Mouse (Mus musculus): Measurements from ENCODE around the gene Gpatch3. TPM values are rescaled to one million over a fixed set of nuclear protein-coding genes. Genes with fewer than 3 reads are reported as not detected.

Gene Gpatch3
- polyA plus RNA-seq, 1 experiment from 2014 or later = 11.9 TPM

GRCm38 (mm10) chr4:133595538-133595937 lies 21.0 kb downstream of the Gpatch3 start:
- Histone ChIP-seq H3K36me3 (peaks cover 14% of the 10 kb centered on the region), H3K4me2 (replicated peaks) (no peak overlapping the region), H3K4me1 (peaks cover 4% of the 10 kb centered on the region; the same call in 1 of the 2 replicates), H3K4me3 (no peak overlapping the region), H3K9me3 (no peaks in the 10 kb centered on the region), H3K27me3 (peaks cover 23% of the 10 kb centered on the region), H3K27ac (0 out of 2 replicates have a peak overlapping the region, but pooled peaks have one; percentile 6), H3K9ac (0 out of 2 replicates have a peak overlapping the region, but pooled peaks have one; percentile 7)
- ATAC-seq (ENCODE audit: insufficient number of reproducible peaks, insufficient read depth, low FRiP score, low TSS enrichment) = no peak
- WGBS = 67% methylated on average over 7 of the region's 7 CpGs

DNA sequence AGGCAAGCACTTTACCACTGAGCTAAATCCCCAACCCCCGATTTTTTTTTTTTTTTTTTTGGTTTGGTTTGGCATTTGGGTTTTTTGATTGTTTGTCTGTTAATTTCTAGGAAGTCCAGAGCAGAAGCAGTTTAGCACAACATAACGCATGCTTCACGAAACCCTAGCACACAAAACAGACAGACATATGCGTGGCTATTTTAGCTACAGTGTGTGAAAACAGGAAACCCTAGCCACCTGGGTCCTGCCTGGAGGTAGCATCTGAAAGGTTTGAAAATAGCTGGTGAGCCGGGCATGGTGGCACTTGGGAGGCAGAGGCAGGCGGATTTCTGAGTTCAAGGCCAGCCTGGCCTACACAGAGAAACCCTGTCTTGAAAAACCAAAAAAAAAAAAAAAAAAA lies 21.5 kb downstream of the Gpatch3 start:
- H3K4me3 ChIP-seq = no peak overlapping the region
- peaks cover 4% of the 10 kb centered on the region; the same call in 1 of the 2 replicates for H3K4me1 ChIP-seq
- no peak overlapping the region for H3K4me2 ChIP-seq (replicated peaks)
- no peaks in the 10 kb centered on the region for H3K9me3 ChIP-seq
- WGBS = 79% methylated on average over 6 of the region's 6 CpGs
- H3K27me3 ChIP-seq = peaks cover 28% of the 10 kb centered on the region
- peaks cover 8% of the 10 kb centered on the region for H3K36me3 ChIP-seq
- H3K9ac ChIP-seq = no peak overlapping the region
- no peak for ATAC-seq (ENCODE audit: insufficient number of reproducible peaks, insufficient read depth, low FRiP score, low TSS enrichment)
- H3K27ac ChIP-seq = no peak overlapping the region

- no peak overlapping the region for H3K4me3 ChIP-seq
- H3K27ac ChIP-seq = no peak overlapping the region
- no peak overlapping the region for H3K9ac ChIP-seq
- H3K9me3 ChIP-seq = no peaks in the 10 kb centered on the region
- no peak for ATAC-seq (ENCODE audit: insufficient number of reproducible peaks, insufficient read depth, low FRiP score, low TSS enrichment)
- WGBS = 40% methylated on average over 4 of the region's 4 CpGs
- H3K36me3 ChIP-seq = peaks cover 3% of the 10 kb centered on the region
- H3K27me3 ChIP-seq = peaks cover 53% of the 10 kb centered on the region
- no peak overlapping the region for H3K4me2 ChIP-seq (replicated peaks)
- peaks cover 4% of the 10 kb centered on the region; the same call in 1 of the 2 replicates for H3K4me1 ChIP-seq
These were observed 24.1 kb downstream of the Gpatch3 start for GRCm38 (mm10) chr4:133598616-133599015.

- Histone ChIP-seq H3K27me3 (peaks cover 53% of the 10 kb centered on the region), H3K4me3 (peak overlapping the region; percentile 44), H3K27ac (0 out of 2 replicates have a peak overlapping the region, but pooled peaks have one; percentile 31), H3K9ac (peak overlapping the region; percentile 53), H3K4me1 (peaks cover 4% of the 10 kb centered on the region; the same call in 1 of the 2 replicates), H3K9me3 (no peaks in the 10 kb centered on the region), H3K36me3 (peaks cover 8% of the 10 kb centered on the region), H3K4me2 (replicated peaks) (peak overlapping the region; percentile 73)
- no peak for ATAC-seq (ENCODE audit: insufficient number of reproducible peaks, insufficient read depth, low FRiP score, low TSS enrichment)
- 26% methylated on average over 7 of the region's 7 CpGs for WGBS
These were observed 24.6 kb downstream of the Gpatch3 start for GRCm38 (mm10) chr4:133599116-133599515.

GRCm38 (mm10) chr4:133599571-133600073 lies 25.1 kb downstream of the Gpatch3 start:
- H3K27ac ChIP-seq = peak overlapping the region; percentile 63; the same call in 1 of the 2 replicates
- H3K9me3 ChIP-seq = no peaks in the 10 kb centered on the region
- H3K36me3 ChIP-seq = peaks cover 10% of the 10 kb centered on the region
- peak overlapping the region; percentile 53 for H3K9ac ChIP-seq
- H3K4me3 ChIP-seq = peak overlapping the region; percentile 44
- H3K27me3 ChIP-seq = peaks cover 53% of the 10 kb centered on the region
- peaks cover 4% of the 10 kb centered on the region; the same call in 1 of the 2 replicates for H3K4me1 ChIP-seq
- peak; percentile 96 for ATAC-seq (ENCODE audit: insufficient number of reproducible peaks, insufficient read depth, low FRiP score, low TSS enrichment)
- WGBS = under 1% methylated on average over 50 of the region's 50 CpGs
- H3K4me2 ChIP-seq (replicated peaks) = peak overlapping the region; percentile 73

- H3K27me3 ChIP-seq = peaks cover 53% of the 10 kb centered on the region
- 15% methylated on average over 9 of the region's 9 CpGs for WGBS
- H3K9ac ChIP-seq = peak overlapping the region; percentile 53; the same call in 1 of the 2 replicates
These were observed 25.8 kb downstream of the Gpatch3 start for GRCm38 (mm10) chr4:133600306-133600705.

DNA sequence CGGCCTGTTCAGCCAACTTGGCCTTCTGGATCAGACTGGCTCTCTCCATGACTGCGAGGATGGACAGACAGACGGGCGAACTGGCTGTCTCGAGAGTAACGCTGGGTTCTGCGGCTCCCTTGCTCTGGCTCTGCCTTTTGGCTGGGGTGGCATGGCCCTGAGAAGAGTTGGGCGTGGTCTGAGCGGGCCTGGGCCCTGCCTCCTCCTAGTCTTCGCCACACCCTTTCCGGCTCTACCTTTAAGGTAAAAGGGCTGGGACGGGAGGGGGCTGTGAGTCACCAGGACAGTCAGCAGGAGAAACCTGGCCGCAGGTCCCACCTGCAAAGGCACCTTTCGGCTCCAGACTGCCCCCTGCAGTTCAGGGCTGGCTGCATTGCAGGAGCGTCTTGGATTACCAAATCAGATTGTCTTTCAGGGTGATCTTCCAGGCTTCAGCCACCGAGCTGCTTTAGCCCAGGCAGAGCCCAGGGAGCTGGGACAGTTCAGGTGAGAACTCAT lies 27.2 kb downstream of the Gpatch3 start, which contains the start of gene Sfn:
Gene Sfn (minus strand): TSS at position 448 of the 498 bp plus-strand sequence.
- 2% methylated on average over 16 of the region's 16 CpGs for WGBS
- no peaks in the 10 kb centered on the region for H3K9me3 ChIP-seq
- peaks cover 25% of the 10 kb centered on the region for H3K36me3 ChIP-seq
- no peak within 1 kb of the TSS for H3K9ac ChIP-seq
- H3K4me2 ChIP-seq (replicated peaks) = peak within 1 kb of the TSS; percentile 30
- ATAC-seq (ENCODE audit: insufficient number of reproducible peaks, insufficient read depth, low FRiP score, low TSS enrichment) = no peak
- peaks cover 4% of the 10 kb centered on the region; the same call in 1 of the 2 replicates for H3K4me1 ChIP-seq
- peak within 1 kb of the TSS; percentile 27 for H3K4me3 ChIP-seq
- 0 out of 2 replicates have a peak within 1 kb of the TSS, but pooled peaks have one; percentile 17 for H3K27ac ChIP-seq
- peaks cover 53% of the 10 kb centered on the region for H3K27me3 ChIP-seq

More at GRCm38 (mm10) chr4:133600306-133600705, 25.8 kb downstream of the Gpatch3 start:
- peaks cover 16% of the 10 kb centered on the region for H3K36me3 ChIP-seq
- peak overlapping the region; percentile 44 for H3K4me3 ChIP-seq
- peak overlapping the region; percentile 73 for H3K4me2 ChIP-seq (replicated peaks)
- no peak for ATAC-seq (ENCODE audit: insufficient number of reproducible peaks, insufficient read depth, low FRiP score, low TSS enrichment)
- H3K9me3 ChIP-seq = no peaks in the 10 kb centered on the region
- H3K4me1 ChIP-seq = peaks cover 4% of the 10 kb centered on the region; the same call in 1 of the 2 replicates
- peak overlapping the region; percentile 63; the same call in 1 of the 2 replicates for H3K27ac ChIP-seq

GRCm38 (mm10) chr4:133603056-133603455 lies 28.5 kb downstream of the Gpatch3 start:
- H3K27me3 ChIP-seq = peaks cover 53% of the 10 kb centered on the region
- peaks cover 4% of the 10 kb centered on the region; the same call in 1 of the 2 replicates for H3K4me1 ChIP-seq
- H3K4me3 ChIP-seq = no peak overlapping the region
- no peaks in the 10 kb centered on the region for H3K9me3 ChIP-seq
- H3K27ac ChIP-seq = no peak overlapping the region
- peaks cover 36% of the 10 kb centered on the region for H3K36me3 ChIP-seq
- no peak for ATAC-seq (ENCODE audit: insufficient number of reproducible peaks, insufficient read depth, low FRiP score, low TSS enrichment)
- H3K9ac ChIP-seq = no peak overlapping the region
- 91% methylated on average over 5 of the region's 5 CpGs for WGBS
- no peak overlapping the region for H3K4me2 ChIP-seq (replicated peaks)

GRCm38 (mm10) chr4:133604175-133604574 lies 29.6 kb downstream of the Gpatch3 start:
- H3K4me3 ChIP-seq = no peak overlapping the region
- no peaks in the 10 kb centered on the region for H3K4me1 ChIP-seq
- no peak overlapping the region for H3K9ac ChIP-seq
- peaks cover 43% of the 10 kb centered on the region for H3K27me3 ChIP-seq
- H3K9me3 ChIP-seq = no peaks in the 10 kb centered on the region
- WGBS = 82% methylated on average over 7 of the region's 7 CpGs
- no peak for ATAC-seq (ENCODE audit: insufficient number of reproducible peaks, insufficient read depth, low FRiP score, low TSS enrichment)
- H3K36me3 ChIP-seq = peaks cover 46% of the 10 kb centered on the region
- H3K27ac ChIP-seq = no peak overlapping the region
- H3K4me2 ChIP-seq (replicated peaks) = no peak overlapping the region

GRCm38 (mm10) chr4:133604856-133605255 lies 30.3 kb downstream of the Gpatch3 start:
- no peak for ATAC-seq (ENCODE audit: insufficient number of reproducible peaks, insufficient read depth, low FRiP score, low TSS enrichment)
- WGBS = 50% methylated on average over 6 of the region's 6 CpGs
- no peaks in the 10 kb centered on the region for H3K9me3 ChIP-seq
- peaks cover 37% of the 10 kb centered on the region for H3K27me3 ChIP-seq
- no peak overlapping the region for H3K4me3 ChIP-seq
- peaks cover 49% of the 10 kb centered on the region for H3K36me3 ChIP-seq
- H3K9ac ChIP-seq = no peak overlapping the region
- H3K4me2 ChIP-seq (replicated peaks) = no peak overlapping the region
- H3K27ac ChIP-seq = no peak overlapping the region
- H3K4me1 ChIP-seq = no peaks in the 10 kb centered on the region

DNA sequence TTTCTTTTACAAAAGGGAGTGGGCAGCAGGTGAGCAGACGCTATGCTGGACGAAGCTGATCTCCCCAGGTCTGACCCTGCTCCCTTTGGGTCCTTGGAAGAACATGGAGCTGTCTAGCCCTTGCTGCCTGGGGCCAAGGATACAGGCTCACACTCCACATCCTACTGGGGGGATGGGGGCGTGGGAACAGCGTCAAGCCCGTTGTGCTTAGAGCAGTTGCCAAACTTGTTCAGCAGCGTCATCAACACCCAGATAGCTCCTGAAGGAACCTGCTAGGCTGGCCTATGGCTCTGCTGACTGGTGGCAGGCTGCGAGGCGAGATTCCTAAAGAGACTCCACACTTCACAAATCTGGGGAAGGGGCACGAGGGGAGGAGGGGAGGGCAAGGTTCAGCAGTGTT lies 30.8 kb downstream of the Gpatch3 start:
- no peak overlapping the region for H3K4me2 ChIP-seq (replicated peaks)
- H3K4me1 ChIP-seq = no peaks in the 10 kb centered on the region
- no peak overlapping the region for H3K4me3 ChIP-seq
- peak; percentile 11; the same call in 1 of the 2 replicates for ATAC-seq (ENCODE audit: insufficient number of reproducible peaks, insufficient read depth, low FRiP score, low TSS enrichment)
- no peak overlapping the region for H3K9ac ChIP-seq
- 44% methylated on average over 9 of the region's 9 CpGs for WGBS
- peaks cover 32% of the 10 kb centered on the region for H3K27me3 ChIP-seq
- no peak overlapping the region for H3K27ac ChIP-seq
- H3K9me3 ChIP-seq = no peaks in the 10 kb centered on the region
- H3K36me3 ChIP-seq = peaks cover 54% of the 10 kb centered on the region

DNA sequence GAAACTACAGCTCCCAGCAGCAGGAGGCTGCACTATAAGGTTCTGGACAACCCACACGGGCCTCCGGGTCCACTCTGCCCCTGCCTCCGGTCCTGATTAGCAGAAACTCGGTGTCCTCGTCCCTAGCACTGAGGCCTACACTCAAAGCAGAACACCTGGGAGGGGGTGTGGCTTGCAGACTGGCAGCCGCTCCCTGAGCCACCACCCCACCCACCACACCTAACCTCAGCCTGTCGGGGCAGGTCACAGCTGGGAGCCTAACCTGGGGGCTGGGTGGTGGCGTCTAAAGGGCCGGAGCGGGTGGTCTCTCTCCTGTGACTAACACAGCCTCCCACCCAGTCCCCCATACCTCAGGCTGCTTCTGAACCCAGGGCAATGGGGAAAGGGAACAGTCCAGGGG lies 32.7 kb downstream of the Gpatch3 start:
- Histone ChIP-seq H3K36me3 (peaks cover 63% of the 10 kb centered on the region), H3K9ac (no peak overlapping the region), H3K4me2 (replicated peaks) (no peak overlapping the region), H3K27ac (0 out of 2 replicates have a peak overlapping the region, but pooled peaks have one; percentile 11), H3K27me3 (peaks cover 14% of the 10 kb centered on the region), H3K4me3 (no peak overlapping the region), H3K4me1 (no peaks in the 10 kb centered on the region), H3K9me3 (no peaks in the 10 kb centered on the region)
- WGBS = 67% methylated on average over 10 of the region's 10 CpGs
- no peak for ATAC-seq (ENCODE audit: insufficient number of reproducible peaks, insufficient read depth, low FRiP score, low TSS enrichment)
